Mouse (Mus musculus) 3T3-L1 (cell line): ENCODE measurements around the gene Jph4.

Experiments
- DNase-seq: peaks from one replicate; pipeline ENCODE4 v3.0.0-alpha.2; 2015; ENCODE audit warnings: low read depth, low spot score

Jph4 gene

DNA sequence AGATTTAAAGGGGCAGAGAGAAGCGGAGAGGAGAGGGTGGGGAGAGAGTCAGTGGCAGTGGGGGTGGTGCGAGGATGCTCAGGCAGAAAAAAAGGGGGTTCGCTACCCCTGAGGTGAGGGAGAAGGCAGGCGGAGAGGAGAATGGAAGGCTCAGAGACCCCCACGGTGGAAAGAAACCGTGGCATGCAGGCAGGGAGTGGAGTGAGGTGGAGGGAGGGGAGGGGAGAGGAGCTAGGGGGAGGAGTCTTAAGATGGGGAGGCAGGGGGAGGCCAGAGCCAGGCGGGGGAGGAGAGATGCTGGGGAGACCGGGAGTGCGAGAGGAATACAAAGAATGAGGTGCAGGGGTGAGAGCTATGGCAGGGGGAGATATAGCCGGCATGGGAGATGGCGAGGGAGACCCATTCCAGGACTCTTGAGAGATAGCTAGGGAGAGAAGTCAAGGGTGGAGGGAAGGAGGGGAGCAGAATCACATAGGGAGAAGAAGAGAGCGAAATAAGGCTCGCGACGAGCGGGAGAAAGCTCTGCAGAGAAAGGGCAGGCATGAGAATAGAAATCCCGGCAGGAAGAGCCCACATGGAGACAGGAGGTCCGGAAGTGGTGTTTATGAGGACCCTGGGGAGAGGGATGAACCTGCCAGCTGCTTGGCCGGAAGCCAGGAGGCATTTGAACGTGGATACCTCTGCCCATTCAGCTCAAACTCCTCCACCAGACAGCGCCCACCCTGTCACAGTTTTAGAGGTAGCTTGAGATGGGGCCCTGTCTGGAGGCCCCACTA lies at the start of gene Jph4:
Gene Jph4, minus strand, starts transcription at position 511 of the 776 bp plus-strand sequence.
- DNase-seq, result no peak

DNA sequence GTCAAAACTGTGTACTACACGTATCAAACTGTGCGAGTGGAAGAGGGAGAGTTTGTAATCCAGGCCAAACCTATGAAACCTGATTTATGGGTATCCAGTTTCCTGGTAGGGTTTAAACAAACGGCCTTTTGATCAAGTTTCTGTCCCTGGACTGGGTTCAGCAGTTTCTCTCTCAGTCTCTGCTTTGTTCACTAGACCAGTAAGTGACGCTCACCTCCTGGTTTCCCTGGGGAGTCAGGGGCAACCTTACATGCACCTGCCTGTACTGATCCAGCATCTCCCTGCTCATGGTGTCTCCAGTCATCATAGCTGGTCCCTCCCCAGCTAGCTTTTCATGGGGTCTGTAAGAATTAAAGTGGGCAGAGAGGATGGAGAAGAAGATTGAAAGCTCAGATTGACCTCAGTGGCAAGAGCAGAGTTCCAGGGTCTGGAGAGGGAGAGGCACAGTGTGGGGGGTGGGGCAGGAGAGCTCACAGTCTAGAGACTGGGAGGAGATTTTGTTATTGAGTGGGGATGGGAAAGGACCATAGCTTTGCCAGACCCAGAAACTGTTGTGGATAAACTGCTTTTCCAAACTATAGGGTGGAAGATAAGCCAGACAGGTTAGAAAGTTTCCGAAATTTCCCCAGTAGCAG lies 47.6 kb upstream of the Jph4 start:
- DNase-seq, result no peak

DNA sequence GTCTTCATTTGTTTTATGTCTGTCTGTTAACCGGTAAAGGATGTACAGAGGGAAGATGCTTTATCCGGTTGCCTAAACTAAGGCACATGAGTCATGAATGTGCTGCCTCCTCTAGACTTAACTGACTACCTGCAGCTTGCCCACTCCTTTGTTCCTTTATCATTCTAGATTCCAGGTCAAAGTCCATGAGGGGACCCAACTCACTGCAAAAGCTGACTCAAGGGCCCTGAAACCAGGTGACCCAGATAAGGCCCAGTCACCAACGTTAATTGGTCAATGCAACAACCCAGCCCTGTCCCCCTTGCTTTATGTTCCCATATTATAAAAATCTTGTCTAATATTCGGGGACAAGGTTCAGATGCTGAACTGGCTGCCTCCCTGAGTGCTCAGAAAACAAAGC lies 45.4 kb upstream of the Jph4 start:
- no peak for DNase-seq

DNA sequence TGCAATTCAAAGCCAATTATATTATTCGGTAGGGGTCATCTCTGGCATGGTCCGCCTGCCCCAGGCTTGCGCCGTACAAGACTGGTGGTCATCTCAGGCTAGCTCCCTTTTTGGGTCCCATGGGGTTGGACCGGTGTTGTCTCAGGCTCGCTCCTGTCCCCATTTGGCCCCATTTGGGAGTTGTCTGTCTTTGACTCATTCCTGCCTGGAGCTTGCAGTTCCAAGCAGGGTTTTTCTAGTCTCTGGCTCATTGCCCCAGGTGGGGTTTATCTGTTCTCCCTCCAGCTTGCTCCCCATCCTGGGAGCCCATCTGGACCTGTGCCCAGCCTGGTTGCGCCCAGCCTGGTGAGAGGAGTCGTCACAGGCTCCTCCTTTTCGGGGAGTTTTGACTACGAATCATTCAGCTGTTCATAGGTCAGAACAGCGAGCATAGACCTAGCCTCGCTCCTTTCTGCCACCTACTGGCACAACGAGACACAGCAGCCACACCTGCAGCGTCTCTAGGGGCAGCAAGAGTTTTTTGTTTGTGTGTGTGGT lies 44.4 kb upstream of the Jph4 start:
- DNase-seq, result peak; percentile 46

DNA sequence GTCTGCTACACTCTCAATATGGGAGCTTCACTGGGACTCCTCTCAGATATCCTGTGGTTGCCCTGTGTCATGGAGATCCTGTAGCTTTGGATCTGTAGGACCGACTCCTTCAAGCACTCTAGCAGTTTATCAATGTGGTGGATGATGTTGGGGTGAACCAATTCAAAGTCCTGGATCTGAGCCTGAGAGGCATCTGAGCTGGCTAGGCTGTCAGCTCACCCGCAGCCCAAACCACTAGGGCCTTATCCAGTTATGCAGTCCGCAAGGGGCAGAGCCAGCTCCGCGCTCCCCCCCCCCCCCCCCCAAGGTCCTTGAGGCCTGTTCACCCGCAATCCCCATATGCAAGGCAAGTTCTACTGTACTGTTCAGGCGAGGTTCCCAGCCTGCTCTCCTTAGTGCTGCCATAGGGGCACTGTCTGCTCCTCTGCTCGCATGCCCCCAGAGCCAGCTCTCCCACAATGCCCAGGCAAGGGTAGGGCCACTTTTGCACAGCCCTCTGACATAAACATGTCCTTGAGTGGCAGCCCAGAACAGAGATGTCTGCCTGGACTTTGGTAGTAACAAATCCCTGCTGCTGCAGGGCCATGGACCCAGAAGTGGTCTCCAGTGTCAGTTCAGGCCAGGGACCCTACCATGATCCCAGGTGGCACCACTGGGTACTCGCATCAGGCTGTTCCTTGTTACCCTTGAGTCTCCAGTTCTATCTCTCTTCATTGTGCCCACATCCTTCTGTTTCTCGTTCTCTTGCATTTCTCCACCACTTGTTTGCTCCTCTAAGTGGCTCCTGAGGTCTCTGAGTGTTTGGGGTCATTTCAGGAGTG lies 43.7 kb upstream of the Jph4 start:
- DNase-seq, result no peak

DNA sequence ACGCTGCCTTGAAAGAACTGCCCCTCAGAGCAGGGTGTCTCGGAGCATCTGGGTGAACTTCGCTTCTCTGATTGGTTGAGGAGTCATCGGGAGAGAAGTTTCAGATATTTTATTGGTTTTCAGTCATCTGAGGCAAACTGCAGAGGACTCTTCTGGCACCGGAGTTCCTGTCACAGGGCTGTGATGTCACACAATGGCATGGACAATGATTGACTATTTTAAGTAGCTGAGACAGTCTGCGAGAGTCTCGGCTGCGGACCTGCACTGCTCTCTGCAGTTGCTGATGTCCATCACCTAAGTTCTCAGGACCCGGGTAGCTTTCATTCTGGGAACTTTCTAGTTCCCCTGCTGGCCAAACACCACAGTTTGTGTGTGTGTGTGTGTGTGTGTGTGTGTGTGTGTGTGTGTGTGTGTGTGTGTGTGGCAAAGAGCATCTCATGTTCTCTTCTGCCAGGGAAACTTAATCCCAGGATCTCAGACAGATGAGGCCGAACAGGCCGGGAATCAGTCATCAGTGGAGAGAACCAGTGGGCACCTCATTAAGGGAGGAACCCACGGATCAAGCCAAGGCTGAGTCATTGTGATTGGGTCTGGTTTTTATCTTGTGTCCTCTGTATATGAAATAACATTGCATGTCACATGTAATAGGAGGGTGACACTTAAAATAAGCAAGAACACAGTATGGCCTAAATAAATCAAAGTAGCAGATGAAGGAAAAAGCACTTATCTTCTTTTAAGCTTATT lies 40.8 kb upstream of the Jph4 start:
- DNase-seq, result no peak

DNA sequence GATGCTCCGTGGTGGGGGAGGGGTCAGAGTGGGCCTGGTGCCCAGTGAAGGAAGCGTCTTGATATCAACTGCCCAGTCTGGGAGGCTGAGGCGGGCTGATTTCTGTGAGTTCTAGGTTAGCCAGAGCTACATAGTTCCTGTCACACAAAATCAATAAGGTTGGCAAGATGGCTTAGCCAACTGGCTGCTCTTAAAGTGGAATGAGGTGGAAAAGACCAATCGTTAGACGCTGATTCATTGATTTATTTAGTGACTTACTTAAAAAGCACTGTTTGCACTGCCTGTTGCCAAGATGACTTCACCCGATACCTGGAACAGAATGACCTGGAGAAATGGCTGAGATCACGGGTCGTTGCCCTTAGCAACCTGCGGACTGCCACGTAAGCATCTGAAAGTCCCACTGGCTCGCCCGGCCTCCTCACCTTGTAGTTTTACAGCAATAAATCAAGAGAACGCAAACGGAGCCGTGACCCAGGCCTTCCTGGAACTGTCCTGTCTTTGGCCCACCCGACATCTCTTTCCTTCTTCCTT lies 36.3 kb upstream of the Jph4 start:
- no peak for DNase-seq

DNA sequence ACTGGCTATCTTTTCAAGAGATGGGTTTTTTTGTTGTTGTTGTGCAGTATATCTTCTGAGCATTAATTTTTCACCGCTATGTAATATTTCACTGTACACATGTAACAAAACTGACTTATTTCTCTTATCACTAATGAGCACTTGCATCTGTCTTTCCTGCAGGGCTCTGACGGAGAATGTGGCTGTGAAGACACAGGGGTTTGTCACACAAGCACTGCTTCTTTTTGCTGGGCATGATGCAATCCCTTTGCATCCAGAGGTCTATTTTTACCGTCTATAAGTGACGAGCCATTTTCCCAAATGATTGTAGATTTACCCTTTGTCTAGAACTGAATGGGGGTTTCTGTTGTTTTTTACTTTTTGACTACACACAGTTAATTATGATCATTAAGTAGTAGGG lies 35.4 kb upstream of the Jph4 start:
- DNase-seq, result no peak

DNA sequence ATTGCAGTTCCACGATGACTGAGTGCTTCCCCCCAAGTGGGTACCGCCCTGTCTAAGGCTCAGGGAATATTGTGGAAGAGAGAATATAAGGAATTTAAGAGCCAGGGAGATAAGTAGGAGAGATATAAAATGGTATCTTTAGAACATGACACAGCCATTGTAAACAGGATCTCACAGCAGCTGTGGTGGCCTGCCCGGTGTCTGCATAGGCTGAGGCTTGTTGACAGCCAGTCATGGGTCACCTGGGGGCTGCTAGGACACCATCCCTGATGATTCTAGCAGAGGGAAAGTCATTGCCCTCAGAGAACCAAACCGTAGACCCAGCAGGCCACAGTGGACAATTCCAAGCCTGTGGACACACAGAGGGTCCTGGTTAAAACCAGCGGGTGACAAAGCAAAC lies 34.2 kb upstream of the Jph4 start:
- DNase-seq, result no peak

DNA sequence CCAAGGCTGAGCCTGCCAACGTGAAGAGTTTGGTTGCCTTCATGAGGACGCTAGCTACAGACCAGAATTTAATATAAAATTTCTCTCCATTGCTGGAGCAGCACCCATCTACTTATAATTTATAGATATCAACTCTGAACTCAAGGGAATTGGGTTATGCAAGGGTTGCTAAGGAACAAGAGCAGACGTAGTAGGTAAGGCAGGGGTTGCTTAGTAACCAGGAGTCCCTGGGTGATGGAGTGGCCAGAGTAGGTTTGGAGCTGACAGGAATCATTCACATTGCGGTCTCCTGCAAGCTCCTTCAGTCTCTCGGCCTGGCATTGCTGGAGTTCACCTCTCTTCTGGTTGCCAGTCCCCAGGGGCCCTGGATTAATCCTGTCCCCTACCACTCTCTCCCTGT lies 32.3 kb upstream of the Jph4 start:
- DNase-seq, result no peak

DNA sequence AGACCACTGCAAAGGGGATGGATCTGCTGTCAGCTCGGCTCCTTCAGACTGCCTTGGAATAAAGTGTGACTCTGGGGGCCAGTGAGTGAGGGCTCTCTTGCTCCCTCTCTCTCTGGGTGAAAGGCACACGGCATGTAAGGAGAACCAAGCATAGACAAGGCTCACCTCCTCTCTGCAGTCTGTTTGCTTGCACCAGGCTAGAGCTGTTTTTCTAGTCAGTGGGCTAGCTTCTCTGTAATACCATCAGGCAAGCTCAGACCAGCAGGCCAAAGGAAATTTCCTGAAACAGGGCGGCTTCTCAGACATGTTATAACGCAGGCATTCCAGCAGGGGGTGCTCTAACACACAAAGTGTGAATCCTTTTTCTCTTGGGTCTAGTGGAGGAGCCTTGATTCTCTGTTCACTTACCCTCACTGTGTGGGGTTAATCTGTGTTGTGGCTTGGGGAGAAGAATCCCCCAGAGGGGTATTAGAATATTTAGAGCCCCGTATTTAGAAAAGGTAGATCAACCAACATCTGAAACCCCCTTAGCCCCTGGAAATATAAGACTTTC lies 31.7 kb upstream of the Jph4 start:
- DNase-seq, result peak; percentile 65

DNA sequence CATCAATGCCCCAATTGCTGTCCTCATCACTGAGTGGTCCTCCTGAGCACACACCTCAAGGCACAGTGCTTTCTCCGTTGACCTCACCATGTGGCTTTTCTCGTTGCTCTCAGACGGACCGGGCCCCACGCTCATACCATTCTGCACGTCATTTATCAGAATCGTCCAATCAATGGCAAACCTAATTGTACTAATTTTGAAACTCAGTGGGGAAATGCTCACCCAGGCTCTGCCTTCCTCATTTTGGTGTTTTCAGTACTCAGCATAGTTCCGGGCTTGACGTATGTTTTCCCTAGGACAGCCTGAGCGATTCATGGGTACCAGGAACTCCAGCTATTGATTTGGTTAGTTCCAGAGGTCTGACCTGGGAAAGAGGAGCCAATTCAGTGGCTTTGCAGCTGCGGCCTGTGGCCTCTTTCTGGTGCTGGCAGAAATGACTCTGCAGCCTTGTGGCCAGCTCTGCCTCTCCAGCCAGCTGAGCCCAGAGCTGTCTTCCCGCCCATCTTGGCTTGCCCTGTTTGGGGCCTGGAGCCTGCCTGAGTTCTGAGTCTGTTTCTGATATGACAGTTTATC lies 30.2 kb upstream of the Jph4 start:
- DNase-seq, result no peak

DNA sequence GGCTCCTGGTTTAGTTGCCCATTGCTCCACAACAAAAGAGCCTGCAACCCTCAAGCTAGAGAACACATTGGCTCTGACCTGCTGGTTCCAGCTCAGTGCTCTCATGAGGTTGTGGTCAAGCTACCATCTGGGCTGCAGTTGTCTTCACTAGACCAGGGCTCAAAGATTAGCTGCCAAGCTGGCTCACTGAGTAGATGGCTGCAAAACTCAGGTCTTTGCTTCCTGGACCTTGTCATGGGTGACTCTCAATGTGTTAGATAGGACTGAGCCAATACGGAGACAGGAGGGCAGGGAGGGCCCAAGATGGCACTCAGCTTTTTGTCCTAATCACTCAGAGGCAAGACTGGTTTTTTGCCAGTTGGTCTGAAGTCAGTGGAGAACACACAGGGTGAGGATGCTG lies 29.6 kb upstream of the Jph4 start:
- DNase-seq, result no peak

DNA sequence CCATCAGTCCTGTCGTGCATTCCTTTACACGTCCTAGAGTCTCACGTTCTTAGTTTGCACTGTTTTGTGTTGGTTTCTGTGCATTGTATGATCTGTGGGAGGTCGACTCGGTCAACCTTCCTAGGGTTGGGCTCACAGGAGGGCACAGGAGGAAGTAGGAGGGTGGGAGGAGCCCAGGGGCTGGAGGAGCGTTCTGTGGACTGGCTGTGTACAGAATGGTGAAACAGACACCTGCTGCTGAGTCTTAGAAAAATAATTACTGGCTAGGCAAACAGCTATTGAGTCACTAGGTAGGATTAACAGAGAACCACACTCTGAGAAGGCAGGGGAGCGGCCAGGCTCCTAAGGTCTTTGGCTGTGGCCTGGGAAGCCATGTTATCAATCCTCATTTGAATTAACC lies 22.6 kb upstream of the Jph4 start:
- no peak for DNase-seq

DNA sequence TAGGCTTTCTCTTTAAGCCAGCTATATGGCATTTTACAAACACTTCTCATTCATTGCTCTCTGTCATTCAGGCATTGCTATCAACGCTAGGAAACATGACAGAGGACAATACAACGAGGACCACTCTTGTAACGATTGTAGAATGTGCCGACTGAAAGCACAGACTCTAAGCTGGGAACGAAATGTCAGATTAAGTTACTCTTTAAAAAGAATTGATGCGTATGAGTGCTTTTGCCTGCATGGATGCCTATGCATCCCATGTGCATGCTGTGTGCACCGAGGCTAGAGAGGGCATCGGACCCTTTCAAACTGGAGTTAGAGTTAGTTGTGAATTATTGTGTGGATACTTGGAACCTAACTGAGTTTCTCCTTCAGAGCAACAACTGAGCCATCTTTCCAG lies 18.9 kb upstream of the Jph4 start:
- no peak for DNase-seq

DNA sequence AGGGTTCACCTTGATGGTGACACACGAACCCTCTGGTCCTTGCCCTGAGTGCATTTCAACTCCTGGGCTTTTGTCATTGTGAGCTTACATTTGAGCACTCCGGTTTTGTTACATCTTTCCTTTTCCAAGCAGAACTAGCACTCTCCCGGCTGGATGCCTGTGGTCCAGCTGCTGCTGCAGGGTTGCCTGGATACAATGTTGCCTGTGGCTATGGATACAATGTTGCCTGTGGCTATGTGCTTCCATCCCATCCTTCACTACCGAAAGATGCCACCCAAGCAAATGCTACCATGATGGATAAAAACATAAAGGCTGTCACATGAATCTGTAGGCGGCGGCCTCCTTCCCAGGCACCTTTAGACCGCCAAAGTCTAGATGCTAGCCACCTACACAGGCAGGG lies 9.8 kb upstream of the Jph4 start:
- DNase-seq, result no peak

DNA sequence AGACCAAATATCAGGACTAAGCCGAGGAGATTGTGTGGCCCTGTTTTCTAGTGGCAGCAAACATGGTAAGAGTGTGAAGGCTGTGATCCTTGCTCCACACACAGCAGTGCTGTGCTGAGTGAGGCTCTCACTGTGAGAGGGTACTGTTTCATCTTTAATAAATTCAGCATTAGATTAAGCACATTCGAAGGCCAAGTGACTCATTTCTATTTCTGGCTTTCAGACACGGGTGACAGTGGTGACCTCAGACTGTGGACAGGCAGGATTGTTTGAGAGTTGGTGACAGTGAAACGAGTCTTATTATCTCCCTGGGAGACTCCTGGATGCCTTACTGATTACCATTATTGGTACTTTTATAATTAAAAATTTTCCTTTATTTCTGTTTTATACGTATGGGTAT lies 9.0 kb upstream of the Jph4 start:
- no peak for DNase-seq

DNA sequence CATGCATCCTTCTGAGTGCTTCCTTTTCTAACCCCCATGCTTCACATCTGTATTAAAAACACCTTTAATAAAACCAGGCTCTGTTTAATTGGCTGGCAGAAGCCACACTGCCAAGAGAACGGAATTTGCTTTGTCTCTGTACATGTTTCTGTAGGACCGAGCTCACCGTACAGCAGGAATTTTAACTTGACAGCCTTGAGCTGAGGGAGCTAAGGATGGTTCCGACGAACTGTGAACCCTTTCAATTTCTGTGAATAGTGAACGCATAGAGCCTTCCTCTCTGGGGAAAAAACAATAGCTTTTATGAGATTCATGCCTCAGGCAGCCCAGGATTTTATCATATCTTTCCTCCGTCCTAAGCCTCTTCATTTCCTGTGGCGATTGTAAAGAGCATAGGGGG lies 5.6 kb upstream of the Jph4 start:
- DNase-seq, result no peak

DNA sequence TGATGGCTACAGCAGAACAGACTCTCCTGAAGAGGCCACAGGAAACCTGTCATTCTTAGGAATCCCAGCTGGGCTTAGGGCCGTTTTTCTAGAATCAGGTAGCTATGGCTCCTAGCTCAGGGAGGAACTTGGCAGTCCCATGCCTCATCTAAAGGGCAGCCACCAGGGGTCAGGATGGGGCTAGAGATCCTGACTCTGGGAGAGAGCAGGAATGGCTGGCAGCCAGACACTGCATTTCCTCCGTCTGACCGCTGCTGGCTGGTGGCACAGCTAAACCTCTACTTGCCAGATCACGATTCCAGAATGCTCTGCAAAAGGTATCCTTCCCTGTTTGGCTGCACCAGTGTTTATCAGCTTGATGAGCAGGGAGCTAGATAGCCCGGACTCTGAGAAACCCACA lies 5.2 kb upstream of the Jph4 start:
- peak; percentile 79 for DNase-seq

DNA sequence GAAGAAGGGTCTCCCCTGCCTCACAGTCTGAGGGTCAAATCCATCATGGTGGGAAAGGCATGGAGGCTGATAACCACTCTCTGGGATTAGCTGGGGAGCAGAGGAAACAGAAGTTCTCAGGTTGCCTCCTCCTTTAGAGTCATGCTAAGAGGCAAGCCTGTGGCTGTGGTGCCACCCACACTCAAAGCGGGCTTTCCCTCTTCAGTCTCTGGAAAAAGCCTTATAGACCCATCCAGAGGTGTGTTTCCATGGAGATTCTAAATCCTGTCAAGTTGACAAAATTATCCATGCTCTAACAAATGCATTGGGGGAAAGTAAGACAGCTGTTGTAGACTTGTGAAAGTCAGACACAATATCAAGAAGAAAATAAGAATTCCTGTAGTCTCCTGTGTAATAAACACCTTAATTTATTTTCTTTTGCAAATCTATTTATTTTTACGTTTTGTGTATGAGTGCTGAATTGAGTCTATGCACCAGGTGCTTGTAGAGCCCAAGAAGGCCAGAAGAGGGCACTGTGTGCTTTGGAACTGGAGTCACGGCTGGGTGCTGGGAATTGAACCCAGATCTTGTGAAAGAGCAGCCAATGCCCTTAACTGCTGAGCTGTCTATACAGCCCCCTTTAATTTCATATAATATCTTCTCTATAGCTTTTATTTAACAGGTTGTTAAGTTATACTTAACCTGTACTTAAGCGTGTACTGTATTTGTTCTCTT lies 2.8 kb upstream of the Jph4 start:
- no peak for DNase-seq
